Mouse (Mus musculus): Measurements from ENCODE around the gene Srek1.
A peak's percentile ranks its signal among the peaks of the same experiment; 100 is the strongest.

The Srek1 gene

GRCm38 (mm10) chr13:103774119-103774757, at the start of gene Srek1:
Gene Srek1 (minus strand): TSS chr13:103774608.
- peak; percentile 97 for DNase-seq

DNA sequence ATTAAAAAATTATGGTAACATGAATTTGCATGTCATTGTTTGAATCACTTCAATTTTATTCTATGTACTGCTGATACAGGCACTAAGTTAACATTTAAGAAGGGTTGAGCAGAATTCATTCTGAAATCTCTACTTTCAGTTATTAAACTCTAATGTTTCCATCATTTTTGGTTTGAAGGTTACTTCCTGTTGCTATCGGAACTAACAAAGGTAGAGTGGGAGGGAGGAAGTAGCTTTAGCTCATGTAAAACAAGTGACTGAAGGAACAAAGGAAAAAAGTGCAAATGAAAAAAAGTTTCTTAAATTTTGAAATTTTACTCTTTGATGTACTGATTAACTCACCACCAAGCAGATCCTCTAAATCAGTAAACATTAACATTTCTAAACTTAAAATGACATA, 47.9 kb upstream of the Srek1 start:
- DNase-seq: no peak

DNA sequence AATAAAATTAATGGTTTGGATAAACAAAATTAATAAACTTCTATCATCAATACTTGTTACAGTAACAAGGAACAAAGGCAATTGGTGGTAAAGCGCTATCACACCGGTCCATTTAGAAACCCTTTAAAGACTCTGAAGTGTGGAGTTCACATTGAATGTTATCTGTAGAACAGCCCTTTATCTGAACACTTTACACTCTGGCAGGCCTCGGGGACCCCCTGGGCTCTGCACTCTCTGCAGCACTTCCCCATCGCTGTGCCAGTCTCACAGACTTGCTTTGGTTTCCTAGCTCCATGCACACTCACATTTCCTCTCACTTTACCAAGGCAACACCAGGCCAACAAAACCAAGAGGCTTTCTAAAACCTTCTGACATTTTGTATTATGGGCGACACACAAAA, 45.0 kb upstream of the Srek1 start:
- no peak for DNase-seq

- DNase-seq: no peak
Measured at GRCm38 (mm10) chr13:103817935-103818334, 43.5 kb upstream of the Srek1 start.

DNA sequence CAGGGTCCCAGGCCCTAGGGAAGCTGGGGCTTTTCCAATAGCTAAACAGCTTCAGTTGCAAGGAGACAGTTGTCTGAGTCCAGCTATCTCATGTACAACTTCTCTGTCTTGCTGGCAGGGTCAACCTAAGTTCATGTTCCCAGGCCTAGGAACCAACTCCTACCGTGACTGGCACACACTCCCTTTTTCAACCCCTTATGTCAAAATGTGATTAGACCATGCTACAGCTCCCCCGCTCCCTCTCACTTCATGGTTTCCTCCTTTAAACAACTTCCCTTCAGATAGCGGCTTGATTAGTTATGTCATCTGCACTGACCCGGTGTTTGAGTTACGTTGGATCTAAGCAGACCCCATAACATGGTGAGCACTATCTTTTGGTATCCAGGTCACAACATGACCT, 33.1 kb upstream of the Srek1 start:
- no peak for DNase-seq

DNA sequence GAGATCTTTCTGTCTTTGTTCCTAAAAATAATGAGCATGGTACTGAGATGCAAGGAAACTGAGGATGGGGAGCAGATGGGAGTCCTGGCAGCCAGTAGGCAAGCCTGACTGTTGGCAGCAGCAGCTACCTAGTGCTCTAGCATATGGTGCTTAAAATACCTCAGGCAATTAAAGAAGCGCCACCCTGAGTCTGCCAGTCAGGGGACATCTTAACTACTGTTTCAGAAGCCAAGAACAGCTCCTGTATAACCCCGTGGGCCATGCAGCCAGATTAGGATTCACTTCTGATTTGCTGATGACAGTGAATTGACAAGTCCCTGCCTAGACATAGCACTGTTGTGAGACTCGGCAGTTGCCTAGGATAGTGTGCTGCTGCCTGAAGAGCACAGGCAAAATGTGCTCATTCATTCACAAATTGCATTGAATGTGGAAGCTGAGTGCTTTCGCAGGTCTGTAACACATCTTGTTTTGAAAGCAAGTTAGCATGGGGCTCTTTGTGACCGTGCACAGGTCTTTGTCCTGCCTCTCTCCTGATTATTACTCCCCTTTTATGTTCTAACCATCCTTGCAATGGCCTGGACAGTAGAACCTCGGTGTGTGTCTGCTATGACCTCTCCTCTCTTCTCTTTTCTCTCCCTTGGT, 31.9 kb upstream of the Srek1 start:
- DNase-seq: peak; percentile 69

DNA sequence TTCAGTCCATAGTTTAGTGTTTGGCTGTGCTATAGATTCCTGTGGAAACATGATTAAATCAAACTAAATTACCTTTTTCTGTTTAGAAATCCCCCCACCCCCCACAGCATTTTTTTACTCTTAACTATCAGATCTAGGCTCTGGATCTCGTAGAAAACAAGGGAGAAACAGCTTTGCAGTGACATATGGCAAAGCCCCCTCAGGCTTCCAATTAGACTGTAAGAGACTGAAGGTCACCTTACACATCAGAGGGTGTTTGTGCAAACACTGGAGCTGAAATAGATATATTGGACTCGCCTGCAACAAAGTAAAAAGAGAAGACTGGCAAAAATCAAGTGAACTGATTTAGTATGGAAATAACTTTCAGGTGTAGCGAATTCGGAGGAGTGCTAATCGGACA, 29.3 kb upstream of the Srek1 start:
- DNase-seq: no peak

GRCm38 (mm10) chr13:103801021-103801420, 26.6 kb upstream of the Srek1 start:
- DNase-seq: no peak

GRCm38 (mm10) chr13:103794688-103795543, 20.5 kb upstream of the Srek1 start:
- no peak for DNase-seq

DNA sequence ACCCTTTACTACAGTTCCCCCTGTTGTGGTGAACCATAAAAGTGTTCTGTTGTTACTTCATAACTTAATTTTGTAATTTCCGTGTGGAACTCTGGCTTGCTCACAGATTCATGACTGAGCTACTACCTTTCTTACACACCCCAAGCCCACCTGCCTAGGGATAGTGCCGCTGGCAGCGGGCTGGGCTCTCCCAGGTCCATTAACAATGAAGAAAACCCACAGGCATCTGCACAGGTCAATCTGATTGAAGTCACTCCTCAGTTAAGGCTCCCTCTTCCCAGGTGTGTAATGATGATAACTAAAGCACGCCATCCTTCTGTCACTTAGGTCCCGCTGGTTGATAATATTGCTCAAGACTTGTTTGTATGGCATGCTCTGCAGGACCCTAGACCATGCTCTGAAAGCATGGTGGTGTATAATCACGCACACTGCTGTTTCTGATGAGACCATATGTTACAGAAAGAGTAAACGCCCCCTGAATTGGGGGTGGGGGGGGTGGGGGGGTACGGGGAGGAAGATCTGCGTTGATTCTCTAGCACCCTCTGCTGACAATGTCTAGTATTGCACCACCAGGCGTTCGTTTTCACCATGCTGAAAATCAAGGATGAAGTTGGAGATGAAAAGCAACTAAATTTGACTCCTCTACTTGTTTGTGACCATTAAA, 5.6 kb upstream of the Srek1 start:
- no peak for DNase-seq

DNA sequence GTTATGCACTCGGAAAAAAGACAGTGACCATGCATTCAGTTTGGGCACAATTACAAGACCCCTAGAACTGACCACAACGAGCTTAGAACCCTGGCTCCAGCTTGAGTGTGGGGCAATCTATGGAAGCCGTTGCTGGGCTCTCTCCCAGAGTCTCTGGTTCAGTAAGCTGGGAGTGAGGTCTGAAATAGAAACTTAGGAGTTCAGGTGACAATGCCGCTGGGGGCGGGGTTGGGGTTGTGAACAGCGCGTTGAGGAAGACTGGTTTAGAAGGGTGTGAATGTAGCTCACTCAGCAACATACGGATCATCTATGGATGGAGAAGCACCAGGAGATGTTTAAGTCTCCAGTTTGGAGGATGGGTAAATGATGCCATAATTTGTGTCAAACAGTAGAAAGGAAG, 2.7 kb upstream of the Srek1 start:
- DNase-seq: no peak

DNA sequence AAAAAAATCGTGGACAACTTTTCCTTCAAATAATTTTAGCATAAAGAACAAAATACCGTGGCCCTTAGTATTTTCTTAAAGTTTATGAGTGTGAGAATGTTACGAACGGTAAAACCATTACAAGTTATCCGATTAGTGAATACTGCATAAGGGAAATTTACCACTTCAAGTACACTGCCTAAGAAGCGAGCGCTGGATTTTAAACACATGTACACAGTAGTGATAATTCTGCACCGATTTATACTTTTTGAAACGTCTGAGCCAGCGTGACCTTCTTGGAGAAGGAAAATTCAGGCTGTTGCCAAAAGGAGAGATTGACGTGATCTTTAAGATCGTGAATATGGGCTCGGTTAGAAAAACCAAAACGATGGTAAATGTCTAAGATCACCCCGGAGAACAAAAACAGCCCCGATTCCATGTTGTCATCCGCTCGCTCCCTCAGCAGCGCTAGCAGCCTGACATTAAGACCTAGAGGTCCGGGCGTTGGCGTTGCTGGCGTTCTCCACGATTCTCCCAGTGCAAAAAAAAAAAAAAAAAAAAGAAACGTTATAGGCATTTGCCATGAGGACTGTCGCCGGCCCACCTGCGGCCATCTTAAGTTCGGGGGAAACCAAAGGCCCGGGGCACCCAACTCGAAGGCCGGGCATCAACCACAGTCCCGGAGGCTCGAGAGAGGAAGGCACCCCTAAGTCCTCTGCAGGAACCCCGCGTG, 845 bp downstream of the Srek1 start:
- DNase-seq: no peak

DNA sequence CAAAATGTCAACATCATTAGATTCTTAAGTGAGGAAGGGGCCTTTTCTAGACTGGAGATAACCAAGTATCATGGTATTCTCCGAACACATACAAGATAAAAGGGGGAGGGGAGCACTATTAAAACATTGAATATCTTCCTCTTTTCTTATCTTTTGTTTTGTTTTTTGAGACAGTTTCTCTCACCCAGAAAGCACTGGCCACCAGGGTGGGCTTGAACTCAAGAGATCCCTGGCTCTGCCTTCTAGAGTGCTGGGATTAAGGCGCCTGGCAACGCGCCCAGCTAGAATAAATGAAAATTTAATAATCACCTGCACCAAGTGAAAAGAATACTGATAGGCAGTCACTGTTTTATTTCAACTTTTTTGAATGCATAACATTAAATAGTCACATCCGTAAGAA, 1.5 kb downstream of the Srek1 start:
- DNase-seq: no peak

DNA sequence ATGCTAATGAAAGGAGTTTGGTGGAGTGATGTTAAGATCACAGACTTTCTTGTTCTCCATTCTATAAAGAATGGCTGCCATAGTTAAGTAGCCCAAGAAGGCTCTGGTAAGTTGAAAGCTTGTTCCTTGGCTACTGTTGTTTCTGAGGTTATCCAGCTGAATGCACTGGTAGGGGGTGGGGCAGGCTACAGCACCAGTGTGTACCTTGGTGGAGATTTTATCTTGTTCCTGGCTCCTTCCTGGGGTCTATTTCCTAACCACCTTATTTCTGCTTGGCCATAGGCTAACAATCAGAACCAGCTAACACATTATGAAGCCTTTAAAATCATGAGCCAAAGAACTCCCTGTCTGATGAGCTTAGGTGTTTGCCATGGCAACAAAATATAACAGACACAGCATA, 3.6 kb downstream of the Srek1 start:
- DNase-seq: no peak

DNA sequence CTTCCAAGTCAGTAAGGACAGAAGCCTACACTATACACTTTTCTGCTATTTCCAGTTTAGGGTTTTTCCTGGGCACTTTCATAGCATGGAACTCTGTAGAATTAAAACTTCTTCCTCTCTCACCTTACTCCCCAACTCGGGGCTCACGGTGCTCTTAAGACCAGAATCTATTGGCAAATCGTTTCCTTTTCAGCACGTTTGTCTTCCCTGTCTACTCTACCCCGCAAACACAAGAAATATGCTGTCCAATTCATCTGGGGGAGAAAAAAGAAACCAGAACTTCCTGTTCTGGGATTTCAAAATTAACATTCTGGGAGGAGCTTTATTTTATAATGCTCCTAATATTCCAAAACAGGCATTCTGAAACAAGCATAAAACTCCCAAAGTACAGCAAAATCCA, 6.5 kb downstream of the Srek1 start:
- DNase-seq: no peak

DNA sequence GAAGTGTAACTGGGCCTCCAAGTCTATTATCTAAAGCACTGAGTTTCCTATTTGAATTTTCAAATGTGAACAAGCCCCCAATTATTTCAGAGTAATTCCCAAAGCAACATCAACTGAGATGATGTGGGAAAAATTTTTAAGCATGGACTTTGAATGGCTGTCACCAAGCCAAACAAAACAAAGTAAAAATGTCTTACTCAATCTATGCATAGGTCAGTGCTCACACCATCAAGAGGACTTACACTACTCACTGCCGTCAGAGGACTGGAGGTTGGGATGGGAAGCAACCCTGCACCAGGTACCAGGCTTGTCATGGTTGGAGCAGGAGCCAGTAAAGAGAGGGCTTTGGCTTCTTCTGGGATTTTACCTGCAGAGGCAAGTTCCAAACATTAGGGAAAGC, 10.8 kb downstream of the Srek1 start:
- no peak for DNase-seq

DNA sequence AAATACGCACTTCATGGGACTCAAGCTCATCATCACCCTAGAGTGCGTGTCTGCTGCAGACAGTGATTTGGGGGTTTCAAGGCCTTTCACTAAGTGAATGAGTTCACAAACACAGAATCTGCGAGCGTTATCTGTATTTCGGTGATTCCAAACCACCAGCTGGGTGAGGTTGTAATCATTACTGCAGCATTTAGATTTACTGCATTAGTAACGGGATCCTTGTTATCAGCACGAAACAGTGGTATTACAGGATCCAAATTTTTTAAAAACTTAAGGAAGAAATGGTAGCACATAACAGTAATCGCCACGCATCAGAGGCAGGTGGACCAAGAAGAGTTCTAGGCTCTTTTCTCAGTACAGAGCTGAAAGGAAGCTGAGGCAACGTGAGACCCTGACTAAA, 12.4 kb downstream of the Srek1 start:
- DNase-seq: no peak

DNA sequence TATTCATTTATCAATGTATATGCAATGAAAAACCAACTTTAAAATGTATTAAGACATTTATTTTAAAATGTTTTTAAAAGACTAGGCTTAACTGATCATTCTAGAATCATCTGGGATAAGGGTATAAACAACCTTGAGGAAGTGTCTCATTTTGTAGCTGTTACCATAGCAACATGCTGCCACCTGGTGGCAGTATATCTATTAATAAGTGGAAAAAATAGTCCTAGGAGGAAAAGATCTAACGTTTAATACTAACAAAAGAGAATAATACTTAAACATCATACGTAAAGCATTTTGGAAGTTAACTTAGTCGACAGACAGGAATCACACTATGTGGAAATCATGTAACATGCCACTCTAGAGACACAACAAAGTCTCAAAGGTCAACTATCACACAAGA, 23.0 kb downstream of the Srek1 start:
- no peak for DNase-seq

DNA sequence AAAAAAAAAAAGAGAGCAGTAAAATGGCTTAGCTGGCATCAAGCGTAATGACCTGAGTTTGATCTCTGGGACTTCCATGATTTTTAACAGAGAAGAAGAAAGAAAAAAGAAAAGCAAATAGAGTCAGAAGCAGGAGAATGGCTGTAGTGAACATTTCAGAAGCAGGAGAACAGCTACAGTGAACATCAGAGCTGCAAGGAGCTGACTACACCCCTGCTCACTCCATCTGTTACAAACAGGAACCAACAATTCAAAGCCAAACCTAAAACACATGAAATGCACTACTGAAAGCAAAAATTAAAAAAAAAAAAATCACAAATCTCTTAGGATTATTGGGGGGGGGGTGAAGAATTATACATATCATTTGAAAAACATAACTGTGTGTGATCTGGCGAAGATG, 28.7 kb downstream of the Srek1 start:
- no peak for DNase-seq

DNA sequence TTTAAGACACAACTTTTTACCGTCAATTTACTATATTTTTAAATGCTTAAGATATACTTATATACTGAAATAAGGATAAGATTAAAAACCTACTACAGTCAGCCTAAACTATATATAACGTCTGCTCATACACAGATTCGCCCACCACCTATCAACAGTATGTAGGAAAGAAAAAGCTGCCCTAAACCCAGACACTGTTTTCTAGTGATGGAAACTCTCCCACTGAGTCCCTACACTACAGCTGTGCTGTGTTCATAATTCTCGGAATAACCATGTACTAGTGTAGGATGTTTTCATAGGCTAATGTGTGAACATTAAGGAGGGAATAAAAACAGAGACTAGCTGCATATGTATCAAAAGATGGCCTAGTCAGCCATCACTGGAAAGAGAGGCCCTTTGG, 29.2 kb downstream of the Srek1 start:
- no peak for DNase-seq

DNA sequence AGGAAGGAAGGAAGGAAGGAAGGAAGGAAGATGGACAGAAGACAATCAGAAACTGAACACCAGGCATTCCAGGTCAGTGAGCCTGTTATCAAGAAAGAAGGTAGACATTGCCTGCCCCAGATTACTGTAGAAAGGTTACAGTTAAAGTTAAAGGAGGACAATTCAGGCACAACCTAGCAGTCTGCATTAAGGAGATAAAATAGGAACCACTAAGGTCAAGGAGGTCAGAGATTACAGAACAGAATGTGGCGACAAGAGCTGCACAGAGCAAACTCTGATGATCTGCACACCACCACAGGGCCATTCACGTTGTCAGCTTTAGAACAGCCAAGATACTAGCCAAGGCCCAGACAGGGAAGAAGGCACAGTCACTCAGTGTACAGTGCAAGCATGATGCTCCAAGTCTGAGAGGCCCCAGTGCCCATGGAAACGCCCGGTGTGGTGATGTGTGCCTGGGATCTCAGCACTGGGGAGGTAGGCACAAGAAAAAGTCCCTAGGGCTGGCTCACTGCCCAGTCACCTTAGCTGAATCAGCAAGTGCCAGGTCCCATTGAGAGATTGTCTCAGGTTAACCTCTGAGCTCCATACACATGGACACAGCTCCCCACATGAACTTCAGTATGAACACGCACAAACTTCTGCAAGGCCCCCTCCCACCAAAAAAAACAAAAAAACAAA, 38.9 kb downstream of the Srek1 start:
- no peak for DNase-seq

DNA sequence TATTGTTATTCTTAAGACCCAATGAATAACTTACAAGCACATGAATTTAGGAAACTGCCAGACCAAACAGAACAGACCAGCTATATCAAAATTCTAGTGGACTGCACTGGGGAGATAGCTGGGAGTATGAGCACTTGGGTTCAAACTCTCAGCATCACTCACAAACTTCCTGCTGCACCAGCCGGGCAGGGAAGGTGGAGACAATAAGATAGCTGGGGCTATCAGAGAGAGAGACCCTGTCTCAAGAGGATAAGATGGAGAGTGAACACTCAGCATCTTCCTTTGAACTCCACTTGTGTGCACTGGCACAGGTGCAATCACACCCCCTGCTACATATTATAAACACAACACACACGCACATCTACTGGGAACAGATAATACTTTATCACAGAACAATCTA, 47.5 kb downstream of the Srek1 start:
- no peak for DNase-seq
